ENCODE assay signal across 39 mouse cellular contexts in the genomic region with DNA sequence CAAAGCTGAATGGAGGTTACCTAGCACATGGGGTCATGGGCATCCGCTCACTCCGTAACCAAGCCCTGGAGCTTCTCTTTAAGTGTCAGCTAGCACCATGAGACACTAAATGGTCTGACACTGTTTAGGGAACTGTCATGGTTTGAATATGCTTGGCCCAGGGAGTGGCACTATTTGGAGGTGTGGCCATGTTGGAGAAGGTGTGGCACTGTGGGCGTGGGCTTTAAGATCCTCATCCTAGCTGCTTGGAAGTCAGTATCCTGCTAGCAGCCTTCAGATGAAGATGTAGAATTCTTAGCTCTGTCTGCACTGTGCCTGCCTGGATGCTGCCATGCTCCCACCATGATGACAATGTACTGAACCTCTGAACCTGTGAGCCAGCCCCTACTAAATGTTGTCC. TPM values are rescaled to one million over a fixed set of nuclear protein-coding genes. Genes with fewer than 3 reads are reported as not detected.
"Had no signal": no experiment of that assay in that cellular context is flagged by ENCODE, and none has a peak within 500 bp of the region (broad histone marks: within the 10 kb centered on the region; RNA-seq: fewer than 3 reads in every experiment).

No protein-coding gene starts in this region.

- ATAC-seq: hindbrain, postnatal 0 days; intestine, embryonic 16.5 days had no signal

- H3K27me3 ChIP-seq: heart, embryonic 12.5 days; hindbrain, embryonic 13.5 days; hindbrain, embryonic 15.5 days; kidney, embryonic 15.5 days; limb, embryonic 12.5 days; liver, embryonic 15.5 days had no signal

- H3K9me3 ChIP-seq: heart, embryonic 10.5 days; heart, embryonic 12.5 days; hindbrain, embryonic 13.5 days; hindbrain, embryonic 15.5 days; kidney, embryonic 15.5 days; limb, embryonic 10.5 days; limb, embryonic 12.5 days; liver, embryonic 15.5 days had no signal

- H3K4me3 ChIP-seq: gastrocnemius, adult 2 months; heart, embryonic 10.5 days; heart, embryonic 12.5 days; hindbrain, embryonic 13.5 days; hindbrain, embryonic 15.5 days; kidney, embryonic 15.5 days; layer of hippocampus, adult 2 months; left cerebral cortex, adult 2 months; limb, embryonic 10.5 days; limb, embryonic 12.5 days; liver, embryonic 15.5 days had no signal

- H3K9ac ChIP-seq: heart, embryonic 12.5 days; hindbrain, embryonic 13.5 days; hindbrain, embryonic 15.5 days; kidney, embryonic 15.5 days; limb, embryonic 12.5 days; liver, embryonic 15.5 days had no signal

- H3K4me2 ChIP-seq: heart, embryonic 12.5 days; hindbrain, embryonic 13.5 days; hindbrain, embryonic 15.5 days; kidney, embryonic 15.5 days; limb, embryonic 12.5 days; liver, embryonic 15.5 days had no signal

- DNase-seq: gastrocnemius, adult 2 months; gastrocnemius, postnatal 10 days; gastrocnemius, postnatal 25 days; heart, adult 18-20 months; heart, postnatal 10 days; kidney, adult 11 months; kidney, adult 2 months; kidney, adult 9 months; kidney, postnatal 25 days; kidney, postnatal 4 days had no signal

- H3K27ac ChIP-seq: gastrocnemius, adult 2 months; heart, embryonic 10.5 days; hindbrain, embryonic 13.5 days; hindbrain, embryonic 15.5 days; hindbrain, postnatal 0 days; kidney, embryonic 15.5 days; kidney, postnatal 0 days; left cerebral cortex, adult 2 months; limb, embryonic 10.5 days; limb, embryonic 12.5 days; liver, embryonic 15.5 days had no signal

RNA-seq across cellular contexts. Expression of gene 4921517D22Rik, which starts 33.5 kb away (rescaled TPM):
- total RNA-seq: gastrocnemius, adult 2 months; gastrocnemius, postnatal 10 days; gastrocnemius, postnatal 25 days; gastrocnemius, postnatal 4 days; granulocyte monocyte progenitor cell, adult 5-6 weeks; heart, adult 18-20 months; heart, adult 8-10 months; heart, postnatal 10 days; heart, postnatal 25 days; hematopoietic stem cell, adult 5-6 weeks; hindbrain, postnatal 0 days; layer of hippocampus, adult 2 months; layer of hippocampus, postnatal 10 days; layer of hippocampus, postnatal 25 days; left cerebral cortex, adult 2 months; left cerebral cortex, postnatal 14 days; left cerebral cortex, postnatal 36 days; liver, adult 2 months had no signal
- polyA plus RNA-seq: frontal cortex, adult 2 months; heart, embryonic 10.5 days; heart, embryonic 12.5 days; heart, embryonic 14.5 days; heart, embryonic 16.5 days; hindbrain, embryonic 11.5 days; hindbrain, embryonic 13.5 days; hindbrain, embryonic 15.5 days; hindbrain, postnatal 0 days; intestine, embryonic 14.5 days; intestine, embryonic 16.5 days; kidney, adult 2 months; kidney, embryonic 15.5 days; kidney, postnatal 0 days; limb, embryonic 10.5 days; limb, embryonic 12.5 days; limb, embryonic 14.5 days; liver, adult 2 months; liver, embryonic 15.5 days had no signal

RNA-seq across cellular contexts. Expression of gene Spata31d1a, which starts 49.8 kb away (rescaled TPM):
- total RNA-seq: gastrocnemius, adult 2 months; gastrocnemius, postnatal 10 days; gastrocnemius, postnatal 25 days; granulocyte monocyte progenitor cell, adult 5-6 weeks; heart, adult 18-20 months; heart, adult 8-10 months; heart, postnatal 10 days; heart, postnatal 25 days; hematopoietic stem cell, adult 5-6 weeks; hindbrain, postnatal 0 days; liver, adult 2 months had no signal
- polyA plus RNA-seq: heart, embryonic 12.5 days; heart, embryonic 14.5 days; heart, embryonic 16.5 days; hindbrain, embryonic 13.5 days; hindbrain, embryonic 15.5 days; intestine, embryonic 16.5 days; kidney, adult 2 months; kidney, embryonic 15.5 days; kidney, postnatal 0 days; limb, embryonic 10.5 days; limb, embryonic 12.5 days; liver, adult 2 months; liver, embryonic 15.5 days had no signal

RNA-seq across cellular contexts. Expression of gene Spata31d1b, which starts 51.7 kb away (rescaled TPM):
- total RNA-seq: gastrocnemius, adult 2 months; gastrocnemius, postnatal 10 days; gastrocnemius, postnatal 25 days; granulocyte monocyte progenitor cell, adult 5-6 weeks; heart, adult 8-10 months; heart, postnatal 10 days; heart, postnatal 25 days; hematopoietic stem cell, adult 5-6 weeks; left cerebral cortex, postnatal 14 days; left cerebral cortex, postnatal 36 days; liver, adult 2 months had no signal
- polyA plus RNA-seq: frontal cortex, adult 2 months; heart, embryonic 10.5 days; heart, embryonic 12.5 days; heart, embryonic 14.5 days; heart, embryonic 16.5 days; hindbrain, embryonic 11.5 days; hindbrain, embryonic 13.5 days; hindbrain, embryonic 15.5 days; hindbrain, postnatal 0 days; intestine, embryonic 14.5 days; intestine, embryonic 16.5 days; kidney, postnatal 0 days; limb, embryonic 10.5 days; limb, embryonic 12.5 days; liver, adult 2 months had no signal
